Mouse (Mus musculus) adrenal gland, postnatal 14 days (tissue): ENCODE measurements at regions not wholly inside any gene's neighbourhood (a gene's known extent, or its start where the extent isn't known, plus 50 kb on each side); places are given as distances from the start of the nearest gene placed in this dataset.
A peak's percentile ranks its signal among the peaks of the same experiment; 100 is the strongest.
"Not testable (repeated sequence)": the region's sequence is repeated elsewhere in the genome, so short reads cannot be mapped to it uniquely, and the experiment has no call there.

Experiments used
- DNase-seq: peaks from one replicate; pipeline ENCODE4 v3.0.0; 2021; ENCODE audit warnings: mixed read lengths

GRCm38 (mm10) chr4:23341240-23341639 is 853.1 kb upstream of the Pou3f2 start:
- no peak for DNase-seq

- DNase-seq: no peak
Observed at GRCm38 (mm10) chr4:23338481-23338880, 850.3 kb upstream of the Pou3f2 start.

GRCm38 (mm10) chr4:23300617-23301016 is 812.5 kb upstream of the Pou3f2 start:
- no peak for DNase-seq

DNA sequence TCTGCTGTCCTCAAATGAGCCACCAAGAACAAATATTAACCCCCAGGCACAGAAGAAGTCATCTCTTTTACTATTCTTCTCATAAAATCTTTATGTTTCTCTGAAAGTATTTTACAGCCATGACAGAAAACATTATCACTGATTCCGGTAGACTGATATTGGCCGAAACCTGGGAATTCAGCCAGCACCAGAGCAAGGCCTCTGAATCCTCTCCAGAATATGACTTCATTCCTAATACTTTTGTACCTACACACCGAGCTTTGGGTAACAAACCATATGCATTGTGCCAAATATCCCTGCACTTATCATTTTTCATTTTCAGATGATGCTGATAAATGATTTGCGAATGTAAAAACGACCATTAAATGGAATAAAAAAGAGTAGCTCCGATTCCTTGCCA is 791.9 kb upstream of the Pou3f2 start:
- DNase-seq: peak; percentile 37

GRCm38 (mm10) chr4:23275203-23275602 is 787.0 kb upstream of the Pou3f2 start:
- DNase-seq: peak; percentile 26

- DNase-seq: no peak
Observed at GRCm38 (mm10) chr4:23271947-23272346, 783.8 kb upstream of the Pou3f2 start.

DNA sequence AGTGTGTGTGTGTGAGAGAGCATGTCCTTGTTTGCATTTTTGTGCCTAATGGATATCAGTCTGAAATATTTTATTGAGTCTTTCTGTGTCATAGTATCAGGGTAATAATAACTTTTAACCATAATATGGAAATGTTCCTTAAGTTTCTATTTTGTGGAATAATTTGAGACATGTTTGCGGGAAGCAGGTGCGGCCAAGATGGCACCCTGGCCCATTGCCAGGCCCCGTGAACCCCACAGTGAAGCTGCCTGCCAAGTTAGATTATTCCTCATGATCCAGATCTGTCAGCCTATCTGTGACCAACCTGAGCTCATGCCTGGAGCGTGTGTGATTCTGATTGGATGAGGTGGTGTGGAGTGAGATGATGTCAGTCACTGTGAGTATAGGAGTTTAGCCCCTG is 772.2 kb upstream of the Pou3f2 start:
- DNase-seq: no peak

GRCm38 (mm10) chr4:23234960-23235359 is 746.8 kb upstream of the Pou3f2 start:
- no peak for DNase-seq

DNA sequence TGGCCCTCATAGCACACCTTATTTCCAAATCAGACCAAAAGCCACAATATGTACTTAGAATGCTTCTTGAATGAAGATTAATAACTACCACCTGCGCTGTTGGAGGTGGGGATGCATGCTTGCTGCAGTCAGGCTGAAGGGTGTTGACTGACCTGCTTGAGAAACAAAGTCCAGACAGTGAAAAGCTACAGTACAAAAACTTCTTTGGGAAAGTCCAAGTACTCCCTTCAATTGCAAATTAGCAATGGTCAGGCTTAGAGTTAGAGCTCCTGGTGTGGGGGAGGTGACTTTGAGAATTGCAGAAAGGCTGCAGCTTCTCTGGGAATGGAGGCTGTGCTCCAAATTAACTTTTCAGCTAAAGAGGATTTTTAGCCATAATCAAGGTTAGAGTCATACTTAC is 706.6 kb upstream of the Pou3f2 start:
- DNase-seq: not testable (repeated sequence)

GRCm38 (mm10) chr4:23193384-23194135 is 705.4 kb upstream of the Pou3f2 start:
- no peak for DNase-seq

DNA sequence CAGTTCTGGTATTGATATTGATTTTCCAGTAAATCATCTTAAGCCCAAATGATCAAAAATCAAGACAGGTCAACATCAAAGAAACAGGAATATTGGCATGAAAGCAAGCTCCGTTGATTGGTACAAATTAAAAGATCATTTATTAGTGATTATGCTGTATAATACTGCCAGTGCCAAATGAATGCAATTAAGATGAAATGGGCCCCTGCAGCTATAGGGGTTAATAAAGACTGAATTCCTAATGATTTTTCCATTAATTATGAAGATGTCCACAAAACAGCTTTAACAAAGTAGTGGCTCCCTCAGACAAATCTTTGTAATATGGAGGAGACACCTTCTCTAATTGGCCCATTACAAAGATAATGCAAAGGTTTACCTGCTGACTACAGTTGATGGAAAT is 685.6 kb upstream of the Pou3f2 start:
- DNase-seq: no peak

DNA sequence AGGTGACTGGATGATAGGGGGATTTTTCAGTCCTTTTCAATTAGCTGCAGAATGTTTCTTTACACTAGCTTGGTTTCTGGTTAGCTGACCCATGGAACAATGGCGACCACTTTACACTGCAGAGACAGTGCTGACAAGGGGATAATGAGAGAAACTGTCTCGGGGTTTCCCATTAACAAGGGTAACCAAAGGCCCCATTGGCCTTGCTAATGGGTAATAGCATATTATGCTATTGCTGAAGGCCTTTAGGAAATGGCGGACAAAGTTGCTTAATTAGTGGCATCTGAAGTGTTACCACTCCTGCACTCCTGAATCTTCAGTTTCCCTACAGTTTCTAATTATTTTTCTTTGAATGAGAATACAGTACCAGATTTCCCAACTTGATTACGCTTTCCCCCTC is 685.2 kb upstream of the Pou3f2 start:
- DNase-seq: no peak

GRCm38 (mm10) chr4:23148097-23148849 is 660.1 kb upstream of the Pou3f2 start:
- DNase-seq: no peak

DNA sequence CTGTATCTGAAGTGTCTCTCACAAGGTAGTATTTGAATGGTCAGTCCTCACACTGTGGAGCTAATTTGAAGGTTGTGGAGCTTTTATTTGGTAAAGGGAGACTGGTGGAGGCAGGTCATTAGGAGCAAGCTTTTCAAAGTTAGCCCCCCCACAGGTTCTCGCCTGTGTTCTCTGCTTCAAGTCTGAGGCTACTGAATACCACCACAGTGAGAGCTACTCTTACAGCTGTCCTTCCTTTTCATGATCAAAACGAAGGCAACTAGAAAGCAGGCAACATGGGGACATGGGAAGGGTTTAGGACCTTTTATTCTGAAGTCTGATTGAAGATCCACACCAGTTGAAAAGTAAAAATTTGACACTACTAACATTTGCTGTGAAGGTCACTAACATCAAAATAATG is 645.2 kb upstream of the Pou3f2 start:
- DNase-seq: no peak

- DNase-seq: not testable (repeated sequence)
Observed at GRCm38 (mm10) chr4:23101452-23101851, 613.3 kb upstream of the Pou3f2 start.

DNA sequence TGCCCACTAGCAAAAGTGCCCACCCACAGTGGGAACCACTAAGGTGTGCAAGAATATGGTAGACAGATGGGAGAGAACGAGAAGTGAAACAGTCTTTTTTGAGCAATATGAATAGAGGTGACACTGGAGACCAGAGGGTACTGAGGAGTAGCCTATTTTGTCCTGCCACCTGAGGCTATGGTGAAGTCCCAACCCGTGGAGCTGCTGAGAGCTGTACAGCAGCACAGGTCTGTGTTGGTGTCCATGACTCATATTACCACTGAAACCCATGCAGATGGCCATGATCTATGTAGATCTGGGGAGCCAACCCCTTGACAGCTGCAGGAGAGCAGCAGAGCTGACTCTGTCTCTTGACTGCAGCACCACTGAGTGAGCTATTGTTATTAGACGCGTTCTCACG is 591.4 kb upstream of the Pou3f2 start:
- no peak for DNase-seq

- no peak for DNase-seq
Observed at GRCm38 (mm10) chr4:23077603-23078002, 589.4 kb upstream of the Pou3f2 start.

DNA sequence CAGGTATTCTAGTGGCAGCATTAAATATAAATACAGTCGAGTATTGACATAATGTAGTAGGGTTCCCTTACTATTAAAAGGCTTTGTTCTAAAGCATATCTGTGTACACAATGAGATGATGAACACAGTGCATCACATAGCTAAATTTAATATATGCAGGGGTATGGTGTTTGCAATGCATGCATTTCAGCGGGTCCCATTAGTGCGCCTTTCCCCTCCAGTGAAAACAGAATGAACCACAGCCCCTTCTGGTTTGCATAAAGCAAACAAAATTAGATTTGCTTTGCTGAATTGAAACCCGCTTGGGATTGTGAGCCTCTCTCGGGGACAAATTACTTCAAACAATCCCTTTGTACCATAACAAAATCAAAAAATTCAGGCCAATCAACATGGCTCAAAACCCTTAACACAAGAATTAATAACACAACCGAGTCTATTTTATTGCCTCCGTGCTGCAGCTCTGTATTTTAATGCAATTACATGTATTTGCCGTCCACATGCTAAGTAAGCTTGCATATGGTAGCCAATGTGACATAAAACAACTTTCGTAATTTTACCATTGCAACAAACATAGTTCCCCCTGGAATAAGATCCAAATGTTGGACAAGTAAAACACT is 562.6 kb upstream of the Pou3f2 start:
- DNase-seq: no peak

DNA sequence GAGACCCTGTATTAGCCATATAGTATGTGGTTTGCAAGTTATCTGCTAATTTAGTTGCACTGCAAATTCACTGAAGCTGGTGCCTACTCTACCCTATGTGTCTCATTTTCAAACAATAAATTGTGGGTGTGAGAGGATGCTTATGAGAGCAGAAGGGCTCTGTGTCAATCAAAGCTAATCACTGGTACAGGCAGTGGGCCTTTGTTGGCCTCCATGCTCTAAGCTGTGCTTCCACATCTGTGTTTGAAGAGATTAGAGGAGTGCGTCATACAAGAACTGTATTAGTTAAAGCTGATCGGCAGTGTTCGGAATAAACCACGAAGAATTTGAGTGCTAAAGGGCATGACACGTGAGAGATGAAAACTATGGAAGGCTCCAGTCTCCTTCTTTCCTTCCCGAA is 549.6 kb upstream of the Pou3f2 start:
- no peak for DNase-seq

DNA sequence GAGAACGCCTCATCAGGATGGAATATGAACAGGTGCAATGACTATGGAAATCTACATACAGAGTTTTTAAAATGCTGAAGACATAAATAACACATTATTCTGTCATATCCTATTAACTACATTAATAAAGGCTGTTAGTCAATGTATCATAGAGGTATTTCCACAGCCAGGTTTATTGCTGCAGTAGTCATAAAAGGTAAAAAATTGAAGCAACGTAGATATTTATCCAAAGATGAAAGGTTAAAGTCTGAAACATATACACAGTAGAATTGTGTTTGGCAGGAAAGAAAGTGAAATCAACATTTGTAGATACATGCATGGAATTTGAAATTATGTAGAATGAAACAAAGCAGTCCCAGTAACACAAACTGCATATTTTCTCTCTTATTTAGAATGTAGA is 543.1 kb upstream of the Pou3f2 start:
- no peak for DNase-seq

DNA sequence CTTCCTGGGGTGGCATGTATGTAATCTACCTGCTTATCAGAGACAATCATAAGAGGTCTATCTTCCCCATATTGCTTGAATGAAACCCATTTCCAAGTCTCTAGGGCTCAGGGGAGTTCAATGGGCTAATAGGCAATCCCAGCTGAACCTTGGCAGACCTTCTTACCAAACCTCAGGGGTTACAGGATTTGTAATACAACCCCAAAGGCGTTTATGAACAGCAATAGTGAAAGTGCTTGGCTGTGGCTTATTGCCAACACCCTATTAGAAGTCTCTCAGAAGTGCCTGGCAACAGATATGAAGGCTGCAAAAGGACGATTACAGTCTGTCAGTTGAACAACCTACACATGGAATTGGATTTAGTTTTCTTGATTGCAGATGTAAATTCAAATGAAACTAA is 534.0 kb upstream of the Pou3f2 start:
- peak; percentile 9 for DNase-seq

DNA sequence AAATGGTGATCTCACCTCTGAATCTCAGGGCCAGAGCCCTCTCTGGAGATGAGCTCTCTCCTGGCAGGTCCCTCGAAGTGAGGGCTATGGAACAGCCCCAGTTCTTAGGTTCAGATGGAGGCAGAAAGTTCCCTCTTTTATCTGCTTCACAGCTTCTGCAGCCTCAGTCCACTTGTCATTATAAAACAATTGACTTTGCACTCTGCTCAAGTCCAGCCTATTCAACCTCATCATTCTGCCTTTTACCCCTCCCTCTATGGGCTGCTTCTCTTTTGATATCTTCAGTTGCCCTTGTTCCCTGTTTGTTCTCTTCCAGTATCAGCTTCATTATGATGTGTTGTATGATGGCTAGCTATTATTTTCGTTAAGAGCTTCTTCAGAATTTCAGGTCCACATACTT is 522.2 kb upstream of the Pou3f2 start:
- DNase-seq: no peak

- not testable (repeated sequence) for DNase-seq
Observed at GRCm38 (mm10) chr4:23009196-23009595, 521.0 kb upstream of the Pou3f2 start.

- DNase-seq: no peak
Observed at GRCm38 (mm10) chr4:22998994-22999393, 510.8 kb upstream of the Pou3f2 start.
